Mouse (Mus musculus): ENCODE measurements around the gene Serpinb3b. TPM values are rescaled to one million over a fixed set of nuclear protein-coding genes. Genes with fewer than 3 reads are reported as not detected.
"Not testable (repeated sequence)": the region's sequence is repeated elsewhere in the genome, so short reads cannot be mapped to it uniquely, and the experiment has no call there.

Gene Serpinb3b
- polyA plus RNA-seq (2015; fragmentation: Nextera tagmentation; extraction: Ambion mirVana) = not detected in 2 replicates

DNA sequence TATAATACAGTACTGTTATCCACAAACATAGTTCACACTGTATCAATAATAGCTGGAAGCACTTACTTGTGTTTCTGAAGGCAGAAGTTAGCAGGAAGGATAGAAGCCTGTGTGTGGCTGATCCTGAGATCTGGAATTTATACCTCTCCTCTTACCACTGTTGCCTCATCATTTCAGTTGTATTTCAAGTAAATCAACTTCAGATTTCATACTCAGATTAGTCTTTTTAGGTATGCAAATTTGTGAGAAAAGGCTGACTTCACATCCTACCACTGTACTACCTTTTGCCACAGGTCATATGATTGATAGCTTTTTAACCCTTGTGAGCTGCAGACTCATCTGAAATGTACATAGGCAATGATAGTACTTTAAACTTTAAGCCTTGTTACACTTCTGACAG, at the start of gene Serpinb3b, which contains the start of gene Serpinb3c:
Gene Serpinb3b (minus strand): TSS at position 101 of the 400 bp plus-strand sequence.
Gene Serpinb3c (minus strand): TSS at position 111 of the 400 bp plus-strand sequence.
- not testable (repeated sequence) for H3K4me1 ChIP-seq (ENCODE audit: control insufficient read depth, low read depth, low read length); H3K4me3 ChIP-seq (ENCODE audit: low read depth, low read length); H3K27me3 ChIP-seq (ENCODE audit: control insufficient read depth, insufficient read depth, low read depth, low read length); ATAC-seq (ENCODE audit: low read depth); H3K36me3 ChIP-seq (ENCODE audit: control insufficient read depth, insufficient read depth); H3K27ac ChIP-seq (ENCODE audit: low read length); H3K9me3 ChIP-seq (replicated peaks; ENCODE audit: control insufficient read depth, low read length); H3K9ac ChIP-seq (ENCODE audit: low read depth, low read length); H3K4me2 ChIP-seq (ENCODE audit: low read depth, low read length)

DNA sequence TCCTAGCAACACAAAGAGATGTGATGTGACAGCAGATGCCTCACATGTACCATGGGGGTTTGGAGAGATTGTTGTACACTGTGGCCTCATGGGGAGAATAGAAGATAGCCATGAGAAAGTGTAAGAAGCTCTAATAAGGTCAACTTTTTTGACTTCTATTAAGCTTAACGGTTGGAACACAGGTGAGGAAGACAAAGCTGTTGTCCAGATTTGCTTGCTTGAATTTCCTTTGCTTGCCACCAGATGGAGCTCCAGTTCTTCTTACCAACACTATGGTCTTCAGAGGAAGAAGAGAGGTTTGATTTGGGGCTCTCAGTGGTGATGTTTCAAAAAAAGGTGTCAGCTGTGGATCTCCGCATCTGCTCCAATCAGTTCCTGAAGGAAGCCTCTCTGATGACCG, 35.0 kb downstream of the Serpinb3b start:
- not testable (repeated sequence) for H3K4me3 ChIP-seq (ENCODE audit: low read depth, low read length); H3K9ac ChIP-seq (ENCODE audit: low read depth, low read length); H3K4me1 ChIP-seq (ENCODE audit: control insufficient read depth, low read depth, low read length); ATAC-seq (ENCODE audit: low read depth); H3K4me2 ChIP-seq (ENCODE audit: low read depth, low read length); H3K9me3 ChIP-seq (replicated peaks; ENCODE audit: control insufficient read depth, low read length); H3K27ac ChIP-seq (ENCODE audit: low read length); H3K36me3 ChIP-seq (ENCODE audit: control insufficient read depth, insufficient read depth); H3K27me3 ChIP-seq (ENCODE audit: control insufficient read depth, insufficient read depth, low read depth, low read length)
- WGBS (ENCODE audit: insufficient replicate concordance) = 23% methylated on average over 3 of the region's 3 CpGs

- H3K27me3 ChIP-seq (ENCODE audit: control insufficient read depth, insufficient read depth, low read depth, low read length); H3K9ac ChIP-seq (ENCODE audit: low read depth, low read length); H3K4me1 ChIP-seq (ENCODE audit: control insufficient read depth, low read depth, low read length); H3K4me3 ChIP-seq (ENCODE audit: low read depth, low read length); H3K4me2 ChIP-seq (ENCODE audit: low read depth, low read length); H3K9me3 ChIP-seq (replicated peaks; ENCODE audit: control insufficient read depth, low read length); ATAC-seq (ENCODE audit: low read depth); H3K36me3 ChIP-seq (ENCODE audit: control insufficient read depth, insufficient read depth); H3K27ac ChIP-seq (ENCODE audit: low read length): not testable (repeated sequence)
- WGBS (ENCODE audit: insufficient replicate concordance) = 60% methylated on average over 1 of the region's 1 CpGs
Observed at GRCm38 (mm10) chr1:107217276-107217675, 60.9 kb downstream of the Serpinb3b start.

DNA sequence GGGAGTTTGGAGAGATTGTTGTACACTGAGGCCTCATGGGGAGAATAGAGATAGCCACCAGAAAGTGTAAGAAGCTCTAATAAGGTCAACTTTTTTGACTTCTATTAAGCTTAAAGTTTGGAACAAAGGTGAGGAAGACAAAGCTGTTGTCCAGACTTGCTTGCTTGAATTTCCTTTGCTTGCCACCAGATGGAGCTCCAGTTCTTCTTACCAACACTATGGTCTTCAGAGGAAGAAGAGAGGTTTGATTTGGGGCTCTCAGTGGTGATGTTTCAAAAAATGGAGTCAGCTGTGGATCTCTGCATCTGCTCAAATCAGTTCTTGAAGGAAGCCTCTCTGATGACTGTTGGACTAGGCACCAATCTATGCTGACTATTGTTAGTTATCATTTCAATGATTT, 150.7 kb downstream of the Serpinb3b start:
- H3K36me3 ChIP-seq (ENCODE audit: control insufficient read depth, insufficient read depth); H3K9me3 ChIP-seq (replicated peaks; ENCODE audit: control insufficient read depth, low read length); H3K4me1 ChIP-seq (ENCODE audit: control insufficient read depth, low read depth, low read length); H3K27me3 ChIP-seq (ENCODE audit: control insufficient read depth, insufficient read depth, low read depth, low read length); ATAC-seq (ENCODE audit: low read depth); H3K4me2 ChIP-seq (ENCODE audit: low read depth, low read length); H3K4me3 ChIP-seq (ENCODE audit: low read depth, low read length); H3K9ac ChIP-seq (ENCODE audit: low read depth, low read length); H3K27ac ChIP-seq (ENCODE audit: low read length): not testable (repeated sequence)

Other genes starting within 250 kb of the Serpinb3b start
- gene Serpinb3a, start 226.1 kb downstream of the Serpinb3b start, polyA plus RNA-seq (2015; fragmentation: Nextera tagmentation; extraction: Ambion mirVana) = not detected in 2 replicates
- gene Serpinb3d, start 194.9 kb downstream of the Serpinb3b start, polyA plus RNA-seq (2015; fragmentation: Nextera tagmentation; extraction: Ambion mirVana) = not detected in 2 replicates
- not detected in 2 replicates for gene Serpinb3c, start within 50 bp of the Serpinb3b start, polyA plus RNA-seq (2015; fragmentation: Nextera tagmentation; extraction: Ambion mirVana)
- gene Serpinb11, start 82.8 kb upstream of the Serpinb3b start, polyA plus RNA-seq (2015; fragmentation: Nextera tagmentation; extraction: Ambion mirVana) = not detected in 2 replicates
- gene Serpinb7, start 121.3 kb upstream of the Serpinb3b start, polyA plus RNA-seq (2015; fragmentation: Nextera tagmentation; extraction: Ambion mirVana) = 0.14 TPM in 1 of 2 replicates, not detected in the other
- 2.1 and 2.6 TPM in 2 replicates for gene Serpinb2, start 233.1 kb upstream of the Serpinb3b start, polyA plus RNA-seq (2015; fragmentation: Nextera tagmentation; extraction: Ambion mirVana)

Data from liver, embryonic 16.5 days (tissue).